Mouse (Mus musculus): ENCODE results near the gene Ufsp2.
A peak's percentile ranks its signal among the peaks of the same experiment; 100 is the strongest.

The Ufsp2 gene

GRCm38 (mm10) chr8:46010746-46011680 lies 35.7 kb downstream of the Ufsp2 start:
- no peak for DNase-seq (ENCODE audit: low spot score)

- no peak for DNase-seq (ENCODE audit: low spot score)
These were observed 46.9 kb downstream of the Ufsp2 start for GRCm38 (mm10) chr8:46022203-46022602.

- no peak for DNase-seq (ENCODE audit: low spot score)
These were observed 47.4 kb downstream of the Ufsp2 start for GRCm38 (mm10) chr8:46022758-46023157.

- DNase-seq (ENCODE audit: low spot score), result no peak
These were observed 49.1 kb downstream of the Ufsp2 start for GRCm38 (mm10) chr8:46024392-46024791.

- no peak for DNase-seq (ENCODE audit: low spot score)
These were observed 60.9 kb downstream of the Ufsp2 start for GRCm38 (mm10) chr8:46036217-46036616.

GRCm38 (mm10) chr8:46039666-46040065 lies 64.3 kb downstream of the Ufsp2 start:
- no peak for DNase-seq (ENCODE audit: low spot score)

GRCm38 (mm10) chr8:46040260-46040659 lies 64.9 kb downstream of the Ufsp2 start:
- peak; percentile 18 for DNase-seq (ENCODE audit: low spot score)
